Mouse (Mus musculus) activated CD4-positive, CD25-positive, alpha-beta regulatory T cell, adult 9 weeks (primary cell): ENCODE measurements around the gene Psma5. TPM values are rescaled to one million over a fixed set of nuclear protein-coding genes. Genes with fewer than 3 reads are reported as not detected.

Experiments used
- polyA plus RNA-seq: library from polyadenylated mRNA; unstranded; fragments of 100-300 nt; shearing (Covaris generic); gene quantifications from one replicate; pipeline ENCODE4 v1.2.1, GENCODE M21; 2017

Gene Psma5
- 157 TPM for polyA plus RNA-seq

GRCm38 (mm10) chr3:108256719-108257637 is at the start of gene Psma5:
Gene Psma5, plus strand, starts transcription at chr3:108256926.

GRCm38 (mm10) chr3:108210771-108211139 is 46.0 kb upstream of the Psma5 start, which contains the start of gene Atxn7l2:
Gene Atxn7l2, minus strand, starts transcription at chr3:108210934.

GRCm38 (mm10) chr3:108226558-108227350 is 30.0 kb upstream of the Psma5 start, which contains the start of gene Sypl2:
Gene Sypl2, minus strand, starts transcription at chr3:108226648.

GRCm38 (mm10) chr3:108283781-108284601 is 27.3 kb downstream of the Psma5 start, which contains the start of gene Sort1:
Gene Sort1, plus strand, starts transcription at chr3:108284082.

Other genes with a start within 250 kb of the Psma5 start
- 2.6 TPM for gene Gstm1, start 239.0 kb upstream of the Psma5 start, polyA plus RNA-seq
- gene Gstm4, start 212.0 kb upstream of the Psma5 start, polyA plus RNA-seq, result 10.1 TPM
- gene Ampd2, start 170.3 kb upstream of the Psma5 start, polyA plus RNA-seq, result 58.2 TPM
- gene Gnat2, start 164.1 kb upstream of the Psma5 start, polyA plus RNA-seq, result not detected
- gene Gnai3, start 110.8 kb upstream of the Psma5 start, polyA plus RNA-seq, result 204 TPM
- gene Gpr61, start 102.0 kb upstream of the Psma5 start, polyA plus RNA-seq, result not detected
- 0.56 TPM for gene Amigo1, start 70.6 kb upstream of the Psma5 start, polyA plus RNA-seq
- 25.3 TPM for gene Cyb561d1, start 55.7 kb upstream of the Psma5 start, polyA plus RNA-seq
- gene Atxn7l2, start 46.0 kb upstream of the Psma5 start, polyA plus RNA-seq, result 7.8 TPM
- not detected for gene Sypl2, start 30.3 kb upstream of the Psma5 start, polyA plus RNA-seq
- 0.10 TPM for gene Sort1, start 27.2 kb downstream of the Psma5 start, polyA plus RNA-seq
- not detected for gene Mybphl, start 108.0 kb downstream of the Psma5 start, polyA plus RNA-seq
- 2.9 TPM for gene Psrc1, start 126.9 kb downstream of the Psma5 start, polyA plus RNA-seq
- gene Celsr2, start 158.6 kb downstream of the Psma5 start, polyA plus RNA-seq, result 0.40 TPM
- 172 TPM for gene Sars, start 188.3 kb downstream of the Psma5 start, polyA plus RNA-seq